Mouse (Mus musculus) ES-E14 (cell line): Measurements from ENCODE around the gene Rbm34. TPM values are rescaled to one million over a fixed set of nuclear protein-coding genes. Genes with fewer than 3 reads are reported as not detected.

Experiments used
- DNase-seq: peaks from one replicate; pipeline ENCODE4 v3.0.0-alpha.2; 2013; ENCODE audit warnings: low read depth, low spot score
- H3K27ac ChIP-seq: 2 replicates; pipeline ENCODE4 v1.5.1; 2012; ENCODE audit warnings: low read depth, mild to moderate bottlenecking, low read length, moderate library complexity, mixed read lengths; ENCODE audit not compliant: poor library complexity, insufficient read depth, severe bottlenecking
- H3K36me3 ChIP-seq: 2 replicates; pipeline ENCODE4 v1.6.1; 2012; ENCODE audit warnings: mild to moderate bottlenecking, low read length, moderate library complexity, mixed read lengths; ENCODE audit not compliant: control insufficient read depth, poor library complexity, insufficient read depth, severe bottlenecking
- H3K4me1 ChIP-seq, 2 experiments: fragments of 150-350 bp in 1 of 2; sonication (generic) in 1 of 2; 2 replicates each; pipeline ENCODE4 v1.6.1; 2012; ENCODE audit warnings: low read length in 2 of 2, mild to moderate bottlenecking in 1 of 2, mixed read lengths in 1 of 2; ENCODE audit not compliant: control insufficient read depth in 2 of 2, insufficient read depth in 2 of 2, poor library complexity in 1 of 2
- H3K4me3 ChIP-seq, 2 experiments: fragments of 150-350 bp in 1 of 2; sonication (generic) in 1 of 2; 2 replicates each; pipeline ENCODE4 v1.5.1; 2012; ENCODE audit warnings: low read length in 2 of 2, low read depth in 1 of 2, mild to moderate bottlenecking in 1 of 2, mixed read lengths in 1 of 2; ENCODE audit not compliant: insufficient read depth in 1 of 2, poor library complexity in 1 of 2, severe bottlenecking in 1 of 2
- H3K9ac ChIP-seq: 2 replicates; pipeline ENCODE4 v1.6.1; 2012; ENCODE audit warnings: low read depth, mild to moderate bottlenecking, low read length, mixed read lengths; ENCODE audit not compliant: poor library complexity, insufficient read depth, severe bottlenecking
- H3K9me3 ChIP-seq: fragments of 150-350 bp; sonication (generic); 2 replicates; pipeline ENCODE4 v1.6.1; 2012; ENCODE audit warnings: low read depth, mild to moderate bottlenecking, low read length; ENCODE audit not compliant: control insufficient read depth, insufficient read depth
- CHD2 ChIP-seq: IDR thresholded peaks from 2 replicates; pipeline ENCODE4 v1.6.1; 2014; ENCODE audit warnings: mild to moderate bottlenecking, low read depth, low read length, inconsistent platforms
- HCFC1 ChIP-seq: IDR thresholded peaks from 2 replicates; pipeline ENCODE4 v1.6.1; 2012; ENCODE audit warnings: low read length, inconsistent platforms, borderline replicate concordance; ENCODE audit not compliant: insufficient read depth
- MAFK ChIP-seq: IDR thresholded peaks from 2 replicates; pipeline ENCODE4 v1.6.1; 2014; ENCODE audit warnings: mild to moderate bottlenecking, low read depth, low read length, inconsistent platforms; ENCODE audit not compliant: insufficient read depth
- ZC3H11A ChIP-seq: IDR thresholded peaks from 2 replicates; pipeline ENCODE4 v1.6.1; 2012; ENCODE audit warnings: low read depth, mild to moderate bottlenecking, inconsistent platforms, low read length, borderline replicate concordance
- ZNF384 ChIP-seq: IDR thresholded peaks from 2 replicates; pipeline ENCODE4 v1.6.1; 2012; ENCODE audit warnings: low read depth, low read length, inconsistent platforms
- in situ Hi-C, 2 experiments: fragments of 600-800 bp; cut with MboI; formaldehyde crosslinking; loops; one replicate each; pipeline ENCODE4 v1.15.1; 2025; ENCODE audit warnings: low sequenced_read_pairs in 2 of 2, inconsistent platforms in 1 of 2; ENCODE audit not compliant: unreplicated experiment in 2 of 2
- total RNA-seq: library from RNA; depleted of rRNA; stranded (reverse); fragments of 300-350 nt; gene quantifications from 2 replicates; pipeline ENCODE4 v1.2.3, GENCODE M21; 2012

Rbm34 gene
- total RNA-seq, 1 experiment, result 32.5 TPM

GRCm38 (mm10) chr8:126978028-126978427 is 7.2 kb upstream of the Rbm34 start:
- Histone ChIP-seq H3K27ac (no peak overlapping the region), H3K4me3 (no peak overlapping the region), H3K9me3 (no peaks in the 10 kb centered on the region), H3K36me3 (no peaks in the 10 kb centered on the region), H3K4me1 (peaks cover 1 to 3% of the 10 kb centered on the region in 2 experiments; a peak in 1 of 4 replicates), H3K9ac (0 out of 2 replicates have a peak overlapping the region, but pooled peaks have one; percentile 6)
- in situ Hi-C loops, result no loop called here
- DNase-seq, result no peak
- TF ChIP-seq ZC3H11A (no peak), MAFK (no peak), CHD2 (no peak), ZNF384 (no peak), HCFC1 (no peak)

- TF ChIP-seq ZC3H11A (no peak), ZNF384 (no peak), CHD2 (no peak), HCFC1 (no peak), MAFK (no peak)
- Histone ChIP-seq H3K4me1 (peaks cover 1 to 13% of the 10 kb centered on the region in 2 experiments; a peak in 2 of 4 replicates), H3K27ac (no peak overlapping the region), H3K9me3 (no peaks in the 10 kb centered on the region), H3K9ac (no peak overlapping the region), H3K4me3 (no peak overlapping the region), H3K36me3 (no peaks in the 10 kb centered on the region)
- in situ Hi-C loops, result no loop called here
- DNase-seq, result no peak
Measured at GRCm38 (mm10) chr8:126976608-126977348, 5.9 kb upstream of the Rbm34 start.

- in situ Hi-C loops, result no loop called here
- Histone ChIP-seq H3K9me3 (no peaks in the 10 kb centered on the region), H3K36me3 (no peaks in the 10 kb centered on the region), H3K9ac (no peak overlapping the region), H3K27ac (no peak overlapping the region), H3K4me3 (no peak overlapping the region), H3K4me1 (peaks cover 1 to 13% of the 10 kb centered on the region in 2 experiments; a peak in 2 of 4 replicates)
- no peak for TF ChIP-seq ZNF384
- TF ChIP-seq ZC3H11A, result peak; percentile 59; the same call in 1 of the 2 replicates
- no peak for DNase-seq
Measured at GRCm38 (mm10) chr8:126975706-126976105, 4.8 kb upstream of the Rbm34 start.

- H3K27ac ChIP-seq, result no peak overlapping the region
- no peaks in the 10 kb centered on the region for H3K9me3 ChIP-seq
- in situ Hi-C loops, result no loop called here
- no peak overlapping the region for H3K9ac ChIP-seq
- H3K4me1 ChIP-seq, result peaks cover 1 to 13% of the 10 kb centered on the region in 2 experiments; a peak in 2 of 4 replicates
- DNase-seq, result no peak
- TF ChIP-seq ZNF384 (no peak), HCFC1 (no peak), MAFK (no peak), ZC3H11A (no peak), CHD2 (no peak)
- H3K4me3 ChIP-seq, result no peak overlapping the region
- no peaks in the 10 kb centered on the region for H3K36me3 ChIP-seq
Measured at GRCm38 (mm10) chr8:126974511-126974910, 3.6 kb upstream of the Rbm34 start.
